Mouse (Mus musculus): ENCODE measurements around the gene Capn15. TPM values are rescaled to one million over a fixed set of nuclear protein-coding genes. Genes with fewer than 3 reads are reported as not detected.
A peak's percentile ranks its signal among the peaks of the same experiment; 100 is the strongest.

Capn15 gene
- total and polyA plus RNA-seq, 2 experiments from 2014 or later = 15.2 to 24.7 TPM

DNA sequence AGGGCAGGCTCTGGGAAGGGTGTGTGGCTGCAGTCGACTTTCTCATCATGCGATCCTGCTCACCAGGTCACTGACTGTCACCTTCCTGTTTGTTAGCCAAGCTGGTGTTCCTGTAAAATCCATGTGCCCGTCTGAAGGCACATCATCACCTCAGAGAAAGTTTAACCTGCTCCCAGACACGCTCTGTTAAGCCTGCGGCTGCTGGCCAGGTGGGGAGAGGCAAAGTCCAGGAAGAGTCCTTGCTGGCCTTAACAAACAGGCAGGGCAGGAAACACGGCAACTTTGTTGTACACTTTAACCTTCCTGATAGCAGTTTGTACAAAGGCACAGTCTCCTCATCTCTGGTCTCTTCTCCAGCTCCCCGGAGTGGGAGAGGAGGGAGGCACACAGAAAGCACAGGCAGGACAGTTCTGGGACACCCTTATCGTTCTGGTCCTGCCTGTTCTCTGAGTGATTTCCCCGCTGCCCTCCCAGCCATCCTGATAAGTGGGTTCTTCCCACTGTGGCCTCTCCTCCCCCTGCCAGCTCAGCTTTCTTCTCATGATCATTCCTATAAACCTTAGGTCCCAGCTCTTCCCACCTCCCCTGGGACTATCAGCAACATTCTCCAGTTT lies 36.2 kb upstream of the Capn15 start:
- H3K9ac ChIP-seq = no peak overlapping the region
- 91% methylated on average over 9 of the region's 9 CpGs for WGBS
- no peak for TF ChIP-seq CTCF (IDR thresholded peaks at IDR 0.05; ENCODE audit: low read depth)
- H3K4me3 ChIP-seq (ENCODE audit: low read depth, low read length) = no peak overlapping the region
- no peak overlapping the region for H3K27ac ChIP-seq (ENCODE audit: low read depth, low read length)
- H3K4me1 ChIP-seq (ENCODE audit: insufficient read depth) = no peaks in the 10 kb centered on the region
- peaks cover 15% of the 10 kb centered on the region for H3K36me3 ChIP-seq (ENCODE audit: insufficient read depth)
- ATAC-seq (no peak), DNase-seq (no peak)
- no peaks in the 10 kb centered on the region for H3K27me3 ChIP-seq (ENCODE audit: insufficient read depth, low read length)
- no peak overlapping the region for H3K4me2 ChIP-seq (ENCODE audit: low read depth)
- H3K9me3 ChIP-seq (ENCODE audit: low read length) = no peaks in the 10 kb centered on the region

DNA sequence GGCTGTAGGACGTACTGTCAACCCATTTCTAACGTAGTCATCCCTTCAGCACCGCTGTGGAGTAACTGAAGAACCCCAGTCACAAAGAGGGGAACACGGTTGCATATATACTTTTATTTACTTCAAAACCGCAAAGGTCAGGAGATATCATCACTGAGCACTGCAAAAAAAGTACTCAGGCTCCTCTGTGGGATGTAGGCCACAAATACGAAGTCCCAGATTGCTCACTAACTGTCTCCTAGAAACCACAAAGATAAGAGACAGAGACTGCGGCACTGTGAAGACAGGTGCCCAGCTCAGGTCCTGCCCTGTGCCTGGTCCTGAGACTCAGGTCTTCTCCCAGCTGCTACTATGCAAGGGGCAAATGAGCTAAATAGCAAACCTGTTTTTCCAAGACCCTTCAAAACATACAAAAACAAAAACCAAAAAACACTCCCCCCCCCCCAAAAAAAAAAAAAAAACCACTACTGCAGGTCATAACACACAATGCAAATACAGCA lies 35.3 kb upstream of the Capn15 start:
- ATAC-seq (no peak), DNase-seq (no peak)
- no peak overlapping the region for H3K27ac ChIP-seq (ENCODE audit: low read depth, low read length)
- H3K4me1 ChIP-seq (ENCODE audit: insufficient read depth) = no peaks in the 10 kb centered on the region
- H3K27me3 ChIP-seq (ENCODE audit: insufficient read depth, low read length) = no peaks in the 10 kb centered on the region
- H3K9me3 ChIP-seq (ENCODE audit: low read length) = no peaks in the 10 kb centered on the region
- peaks cover 14% of the 10 kb centered on the region for H3K36me3 ChIP-seq (ENCODE audit: insufficient read depth)
- no peak overlapping the region for H3K4me3 ChIP-seq (ENCODE audit: low read depth, low read length)
- H3K4me2 ChIP-seq (ENCODE audit: low read depth) = no peak overlapping the region
- no peak for TF ChIP-seq CTCF (IDR thresholded peaks at IDR 0.05; ENCODE audit: low read depth)
- WGBS = 96% methylated on average over 7 of the region's 7 CpGs
- no peak overlapping the region for H3K9ac ChIP-seq

DNA sequence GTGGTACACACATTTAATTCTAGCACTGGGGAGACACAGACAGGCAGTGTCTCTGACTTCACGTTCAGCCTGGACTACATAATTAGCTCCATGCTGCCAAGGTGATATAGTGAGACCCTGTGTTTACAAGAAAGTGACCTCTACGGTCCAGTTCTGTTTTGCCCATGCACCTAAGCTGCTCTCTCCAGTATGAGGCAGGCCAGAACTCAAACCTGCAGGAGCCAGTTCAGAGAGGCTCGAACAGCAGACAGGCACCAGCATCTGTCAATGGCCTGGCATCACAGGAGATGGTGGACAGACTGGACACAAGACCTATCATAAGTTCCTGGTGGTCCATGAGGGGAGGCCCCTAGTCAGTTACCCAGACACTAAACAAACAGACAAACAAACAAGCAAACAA lies 32.8 kb upstream of the Capn15 start:
- Histone ChIP-seq H3K4me2 (ENCODE audit: low read depth) (no peak overlapping the region), H3K4me3 (ENCODE audit: low read depth, low read length) (no peak overlapping the region), H3K36me3 (ENCODE audit: insufficient read depth) (peaks cover 28% of the 10 kb centered on the region), H3K4me1 (ENCODE audit: insufficient read depth) (no peaks in the 10 kb centered on the region), H3K27ac (ENCODE audit: low read depth, low read length) (no peak overlapping the region), H3K9ac (no peak overlapping the region), H3K9me3 (ENCODE audit: low read length) (no peaks in the 10 kb centered on the region), H3K27me3 (ENCODE audit: insufficient read depth, low read length) (no peaks in the 10 kb centered on the region)
- TF ChIP-seq CTCF (IDR thresholded peaks at IDR 0.05; ENCODE audit: low read depth) = no peak
- no peak for ATAC-seq
- 86% methylated on average over 3 of the region's 3 CpGs for WGBS
- DNase-seq = no peak

DNA sequence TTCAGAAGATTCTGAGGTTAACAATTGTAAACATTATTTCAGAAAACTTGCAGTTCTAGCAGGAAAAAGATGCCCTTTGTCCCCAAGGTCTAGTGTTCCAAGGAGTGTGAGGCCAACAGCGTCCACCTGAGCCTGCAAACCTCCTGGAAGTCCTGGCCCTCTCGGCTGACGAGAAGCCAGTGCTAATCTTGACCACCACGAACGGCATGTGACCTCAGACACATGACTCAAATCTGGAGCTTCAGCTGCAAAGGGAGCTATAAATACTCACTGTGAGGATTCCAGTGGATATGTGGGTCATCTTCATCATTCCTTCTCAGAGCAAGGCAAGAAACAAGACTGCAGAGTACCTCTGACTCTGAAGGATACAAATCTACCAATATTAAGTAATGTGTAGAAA lies 32.4 kb upstream of the Capn15 start:
- no peak for ATAC-seq
- no peaks in the 10 kb centered on the region for H3K4me1 ChIP-seq (ENCODE audit: insufficient read depth)

DNA sequence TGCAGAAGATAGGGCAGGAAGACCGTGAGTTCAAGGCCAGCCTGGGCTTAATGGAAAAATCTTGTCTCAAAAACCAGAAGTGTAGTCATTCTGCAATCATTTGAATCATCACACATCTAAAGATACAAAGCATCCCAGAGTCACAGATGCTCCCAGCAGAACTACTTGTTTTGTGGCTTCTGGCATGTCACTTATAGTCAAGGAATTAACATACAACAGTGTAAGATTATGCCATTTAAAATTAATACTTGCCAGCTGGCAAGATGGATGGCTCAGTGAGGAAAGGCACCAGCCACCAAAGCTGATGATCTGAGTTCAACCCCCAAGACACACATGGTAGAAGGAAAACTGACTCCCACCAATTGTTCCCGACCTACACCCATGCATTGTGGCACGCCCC lies 31.4 kb upstream of the Capn15 start:
- H3K36me3 ChIP-seq (ENCODE audit: insufficient read depth) = peaks cover 34% of the 10 kb centered on the region
- H3K27me3 ChIP-seq (ENCODE audit: insufficient read depth, low read length) = no peaks in the 10 kb centered on the region
- ATAC-seq = no peak
- no peaks in the 10 kb centered on the region for H3K9me3 ChIP-seq (ENCODE audit: low read length)
- H3K27ac ChIP-seq (ENCODE audit: low read depth, low read length) = no peak overlapping the region
- DNase-seq = no peak
- H3K4me2 ChIP-seq (ENCODE audit: low read depth) = no peak overlapping the region
- no peak overlapping the region for H3K9ac ChIP-seq
- no peaks in the 10 kb centered on the region for H3K4me1 ChIP-seq (ENCODE audit: insufficient read depth)
- 87% methylated on average over 3 of the region's 3 CpGs for WGBS
- H3K4me3 ChIP-seq (ENCODE audit: low read depth, low read length) = no peak overlapping the region
- TF ChIP-seq CTCF (IDR thresholded peaks at IDR 0.05; ENCODE audit: low read depth) = no peak

More for the DNA sequence above, 32.4 kb upstream of the Capn15 start:
- Histone ChIP-seq H3K36me3 (ENCODE audit: insufficient read depth) (peaks cover 30% of the 10 kb centered on the region), H3K4me3 (ENCODE audit: low read depth, low read length) (no peak overlapping the region), H3K9ac (no peak overlapping the region), H3K27ac (ENCODE audit: low read depth, low read length) (no peak overlapping the region), H3K27me3 (ENCODE audit: insufficient read depth, low read length) (no peaks in the 10 kb centered on the region), H3K4me2 (ENCODE audit: low read depth) (no peak overlapping the region), H3K9me3 (ENCODE audit: low read length) (no peaks in the 10 kb centered on the region)
- TF ChIP-seq CTCF (IDR thresholded peaks at IDR 0.05; ENCODE audit: low read depth) = no peak
- WGBS = 88% methylated on average over 5 of the region's 5 CpGs
- DNase-seq = no peak

DNA sequence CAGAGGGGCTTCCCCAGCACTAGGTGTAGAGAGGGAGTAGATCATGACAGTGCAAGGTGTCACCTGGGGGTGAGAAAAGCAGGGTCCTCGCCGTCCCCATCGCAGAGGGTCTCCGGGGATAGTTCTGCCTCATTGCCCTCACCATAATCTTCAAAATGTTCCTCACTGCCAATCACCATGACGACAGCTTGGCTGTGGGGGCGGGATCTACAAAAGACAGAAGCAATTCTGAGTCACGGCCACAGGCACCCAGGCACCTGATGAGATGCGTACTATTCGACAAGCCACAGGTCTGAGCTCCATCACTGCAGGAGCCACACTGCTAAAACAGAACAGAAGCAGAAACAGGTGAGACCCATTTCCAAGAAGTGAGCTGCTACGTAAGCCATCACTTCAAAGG lies 28.1 kb upstream of the Capn15 start:
- no peak for ATAC-seq
- DNase-seq = no peak
- Histone ChIP-seq H3K27ac (ENCODE audit: low read depth, low read length) (no peak overlapping the region), H3K9ac (no peak overlapping the region), H3K9me3 (ENCODE audit: low read length) (no peaks in the 10 kb centered on the region), H3K36me3 (ENCODE audit: insufficient read depth) (peaks cover 49% of the 10 kb centered on the region), H3K27me3 (ENCODE audit: insufficient read depth, low read length) (no peaks in the 10 kb centered on the region), H3K4me2 (ENCODE audit: low read depth) (no peak overlapping the region), H3K4me3 (ENCODE audit: low read depth, low read length) (no peak overlapping the region), H3K4me1 (ENCODE audit: insufficient read depth) (no peaks in the 10 kb centered on the region)
- 82% methylated on average over 10 of the region's 10 CpGs for WGBS
- no peak for TF ChIP-seq CTCF (IDR thresholded peaks at IDR 0.05; ENCODE audit: low read depth)

DNA sequence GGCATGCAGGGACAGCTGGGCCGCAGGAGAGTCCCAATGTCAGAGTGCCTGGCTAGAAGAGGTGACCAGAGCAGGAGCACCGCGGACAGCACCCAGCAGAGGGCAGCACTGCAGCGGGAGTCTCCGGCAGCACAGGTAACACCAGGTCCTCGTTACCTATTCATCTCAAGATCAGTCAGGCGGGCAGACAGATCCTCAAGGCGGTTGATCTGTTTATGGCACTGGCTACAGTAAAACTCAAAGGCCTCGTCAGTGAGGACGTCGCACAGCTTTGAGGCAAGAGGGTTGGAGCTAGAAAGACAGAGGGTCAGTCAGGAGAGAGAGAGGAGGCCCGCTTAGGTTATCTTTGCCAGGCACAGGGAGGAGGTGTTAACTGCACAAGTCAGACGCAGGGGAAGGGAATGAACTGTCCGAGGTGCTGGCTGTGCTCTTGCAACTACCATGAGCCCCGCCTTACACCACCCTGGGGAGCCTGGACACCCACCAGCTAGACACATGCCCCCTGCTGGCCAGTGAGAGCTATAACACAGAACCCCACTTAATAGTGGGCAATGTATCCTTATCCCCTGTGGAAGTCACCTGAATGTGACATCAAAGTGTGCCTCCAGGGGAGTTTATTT lies 26.4 kb upstream of the Capn15 start:
- peak; percentile 37; the same call in 1 of the 2 replicates for ATAC-seq
- Histone ChIP-seq H3K4me2 (ENCODE audit: low read depth) (no peak overlapping the region), H3K9me3 (ENCODE audit: low read length) (no peaks in the 10 kb centered on the region), H3K4me3 (ENCODE audit: low read depth, low read length) (no peak overlapping the region), H3K4me1 (ENCODE audit: insufficient read depth) (no peaks in the 10 kb centered on the region), H3K36me3 (ENCODE audit: insufficient read depth) (peaks cover 56% of the 10 kb centered on the region), H3K27me3 (ENCODE audit: insufficient read depth, low read length) (no peaks in the 10 kb centered on the region), H3K9ac (no peak overlapping the region), H3K27ac (ENCODE audit: low read depth, low read length) (no peak overlapping the region)
- DNase-seq = peak; percentile 70
- peak; percentile 73 for TF ChIP-seq CTCF (IDR thresholded peaks at IDR 0.05; ENCODE audit: low read depth)
- WGBS = 12% methylated on average over 15 of the region's 15 CpGs

Data from forebrain, postnatal 0 days (tissue).